In the genomic region with DNA sequence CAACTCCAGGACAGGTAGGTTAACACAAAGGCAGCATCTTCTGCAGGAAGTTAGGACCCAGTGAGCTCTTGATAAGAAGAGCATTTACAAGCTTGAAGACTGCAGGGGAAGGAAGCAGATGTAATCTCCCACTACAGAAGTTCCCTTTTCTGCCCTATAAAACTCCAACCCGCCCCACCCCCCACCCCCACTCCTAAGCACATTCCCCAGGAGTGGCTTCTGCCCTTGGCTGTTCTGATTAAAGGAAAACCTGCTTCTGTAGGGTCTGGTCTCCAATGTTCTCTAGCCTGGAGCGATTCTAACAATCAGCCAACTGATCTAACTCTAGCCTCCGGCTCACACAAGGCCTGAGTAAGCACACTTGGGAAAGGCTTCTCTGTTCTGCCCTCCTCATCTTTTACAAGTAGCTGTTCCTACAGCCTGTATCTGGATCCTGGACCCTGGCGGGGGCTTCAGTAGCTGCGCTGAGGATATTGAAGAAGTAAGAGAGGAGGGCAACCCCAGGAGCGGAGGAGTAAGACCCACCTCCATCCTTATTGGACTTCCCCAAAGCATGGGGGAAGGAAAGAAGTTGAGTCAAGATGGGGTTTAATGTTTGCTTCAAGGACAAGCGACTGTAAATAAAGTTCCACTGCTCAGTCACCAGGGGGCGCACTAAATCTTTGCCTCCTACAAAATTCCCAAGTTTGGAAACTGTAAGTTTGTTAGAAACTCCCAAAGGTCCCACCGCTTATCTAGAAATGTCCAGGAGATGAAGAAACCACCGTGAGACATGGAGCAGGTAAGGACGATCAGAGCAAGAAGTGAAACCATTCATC, we compare ENCODE assay signal across 8 mouse cellular contexts. TPM values are rescaled to one million over a fixed set of nuclear protein-coding genes. Genes with fewer than 3 reads are reported as not detected.
DNase-seq lines count a peak whose midpoint lies in the region; ATAC-seq and TF ChIP-seq lines count a peak whose summit lies in the region.

No protein-coding gene starts in this region.

- no peak overlapping the region for H3K4me2 ChIP-seq in forebrain, embryonic 14.5 days (ENCODE audit: low read length)
- H3K4me2 ChIP-seq in forebrain, embryonic 12.5 days, result no peak overlapping the region
- peak overlapping the region; percentile 39 for H3K4me2 ChIP-seq in heart, embryonic 12.5 days
- H3K4me2 ChIP-seq in midbrain, embryonic 11.5 days, result no peak overlapping the region
- H3K4me2 ChIP-seq in stomach, postnatal 0 days (replicated peaks; ENCODE audit: low read depth), result no peak overlapping the region

- no peak overlapping the region for H3K9ac ChIP-seq in forebrain, embryonic 14.5 days (ENCODE audit: low read length)
- no peak overlapping the region for H3K9ac ChIP-seq in forebrain, embryonic 12.5 days
- no peak overlapping the region for H3K9ac ChIP-seq in heart, embryonic 12.5 days
- no peak overlapping the region for H3K9ac ChIP-seq in midbrain, embryonic 11.5 days (ENCODE audit: low read length)
- H3K9ac ChIP-seq in stomach, postnatal 0 days (ENCODE audit: low read length), result no peak overlapping the region

- no peak overlapping the region for H3K27ac ChIP-seq in forebrain, embryonic 14.5 days (ENCODE audit: low read depth, low read length)
- H3K27ac ChIP-seq in forebrain, embryonic 12.5 days, result no peak overlapping the region
- no peak overlapping the region for H3K27ac ChIP-seq in heart, embryonic 12.5 days (ENCODE audit: poor library complexity, severe bottlenecking)
- no peak overlapping the region for H3K27ac ChIP-seq in midbrain, embryonic 11.5 days (ENCODE audit: low read depth, low read length)
- no peak overlapping the region for H3K27ac ChIP-seq in stomach, postnatal 0 days (replicated peaks)

- no peaks in the 10 kb centered on the region for H3K27me3 ChIP-seq in forebrain, embryonic 14.5 days (replicated peaks; ENCODE audit: control insufficient read depth, insufficient read depth, low read length)
- no peaks in the 10 kb centered on the region for H3K27me3 ChIP-seq in forebrain, embryonic 12.5 days
- no peaks in the 10 kb centered on the region for H3K27me3 ChIP-seq in heart, embryonic 12.5 days (replicated peaks)
- no peaks in the 10 kb centered on the region for H3K27me3 ChIP-seq in midbrain, embryonic 11.5 days (ENCODE audit: control insufficient read depth, insufficient read depth, low read length)
- no peaks in the 10 kb centered on the region for H3K27me3 ChIP-seq in stomach, postnatal 0 days (ENCODE audit: control insufficient read depth, insufficient read depth, low read length)

- H3K4me3 ChIP-seq in forebrain, embryonic 14.5 days (ENCODE audit: low read depth, low read length), result no peak overlapping the region
- no peak overlapping the region for H3K4me3 ChIP-seq in forebrain, embryonic 12.5 days (replicated peaks)
- H3K4me3 ChIP-seq in heart, embryonic 12.5 days, result no peak overlapping the region
- no peak overlapping the region for H3K4me3 ChIP-seq in midbrain, embryonic 11.5 days (ENCODE audit: low read depth, low read length)
- no peak overlapping the region for H3K4me3 ChIP-seq in stomach, postnatal 0 days (ENCODE audit: low read depth, low read length)

- no peak for ATAC-seq in forebrain, embryonic 14.5 days
- no peak for ATAC-seq in forebrain, embryonic 12.5 days (ENCODE audit: low FRiP score)
- no peak for ATAC-seq in heart, embryonic 12.5 days (ENCODE audit: insufficient number of reproducible peaks, low FRiP score)
- ATAC-seq in midbrain, embryonic 11.5 days (ENCODE audit: low FRiP score), result no peak
- ATAC-seq in stomach, postnatal 0 days (ENCODE audit: low FRiP score, low TSS enrichment), result no peak

- H3K9me3 ChIP-seq in forebrain, embryonic 14.5 days (replicated peaks; ENCODE audit: control insufficient read depth, low read length), result no peaks in the 10 kb centered on the region
- no peaks in the 10 kb centered on the region for H3K9me3 ChIP-seq in forebrain, embryonic 12.5 days
- no peaks in the 10 kb centered on the region for H3K9me3 ChIP-seq in heart, embryonic 12.5 days (replicated peaks)
- no peaks in the 10 kb centered on the region for H3K9me3 ChIP-seq in midbrain, embryonic 11.5 days (ENCODE audit: control insufficient read depth, low read length)
- no peaks in the 10 kb centered on the region for H3K9me3 ChIP-seq in stomach, postnatal 0 days (ENCODE audit: control insufficient read depth, low read length)

- peak; percentile 72 for DNase-seq in forebrain, embryonic 14.5 days (ENCODE audit: low spot score)
- peak; percentile 68 for DNase-seq in MN1 (ENCODE audit: low spot score)
- DNase-seq in cerebellum, postnatal 4 days (ENCODE audit: low spot score in 2 of 2), result peak; percentile 46 to 54
- peak; percentile 59 for DNase-seq in left cerebral cortex, postnatal 4 days
- DNase-seq in midbrain, embryonic 11.5 days (ENCODE audit: low spot score, missing footprints), result peak; percentile 94
- DNase-seq in stomach, postnatal 0 days (ENCODE audit: low spot score), result peak; percentile 66

- 30% methylated on average over 11 of the region's 11 CpGs for WGBS in forebrain, embryonic 14.5 days
- WGBS in forebrain, embryonic 12.5 days, result 27% methylated on average over 11 of the region's 11 CpGs
- WGBS in heart, embryonic 12.5 days, result 19% methylated on average over 11 of the region's 11 CpGs
- WGBS in midbrain, embryonic 11.5 days, result 30% methylated on average over 11 of the region's 11 CpGs
- 35% methylated on average over 11 of the region's 11 CpGs for WGBS in stomach, postnatal 0 days

- TF ChIP-seq EP300 in stomach, postnatal 0 days (optimal IDR thresholded peaks at IDR 0.05), result no peak

- no peaks in the 10 kb centered on the region for H3K36me3 ChIP-seq in forebrain, embryonic 14.5 days (ENCODE audit: control insufficient read depth, insufficient read depth, low read length)
- H3K36me3 ChIP-seq in forebrain, embryonic 12.5 days (replicated peaks), result no peaks in the 10 kb centered on the region
- no peaks in the 10 kb centered on the region for H3K36me3 ChIP-seq in heart, embryonic 12.5 days
- no peaks in the 10 kb centered on the region for H3K36me3 ChIP-seq in midbrain, embryonic 11.5 days (ENCODE audit: control insufficient read depth, insufficient read depth, low read length)
- no peaks in the 10 kb centered on the region for H3K36me3 ChIP-seq in stomach, postnatal 0 days (ENCODE audit: control insufficient read depth, insufficient read depth, low read length)

- intact Hi-C loops in left cerebral cortex, postnatal 4 days (cut with DNase I), result no loop called here

- H3K4me1 ChIP-seq in forebrain, embryonic 14.5 days (ENCODE audit: control insufficient read depth, insufficient read depth, low read length), result no peaks in the 10 kb centered on the region
- H3K4me1 ChIP-seq in forebrain, embryonic 12.5 days, result peaks cover 3% of the 10 kb centered on the region
- peaks cover 5% of the 10 kb centered on the region for H3K4me1 ChIP-seq in heart, embryonic 12.5 days (replicated peaks)
- H3K4me1 ChIP-seq in midbrain, embryonic 11.5 days (ENCODE audit: control insufficient read depth, insufficient read depth, low read length), result no peaks in the 10 kb centered on the region
- H3K4me1 ChIP-seq in stomach, postnatal 0 days (replicated peaks; ENCODE audit: control insufficient read depth, insufficient read depth), result no peaks in the 10 kb centered on the region

- peak; percentile 81 for TF ChIP-seq CTCF in stomach, postnatal 0 days (IDR thresholded peaks at IDR 0.05; ENCODE audit: low read depth)

RNA-seq across cellular contexts. Expression of a gene that starts 36.6 kb away (rescaled TPM):
- polyA plus RNA-seq in forebrain, embryonic 14.5 days (2014; fragmentation: Nextera tagmentation; extraction: Ambion mirVana), result 0.65 and 0.80 TPM in 2 replicates
- 0.22 and 0.38 TPM in 2 replicates for polyA plus RNA-seq in forebrain, embryonic 12.5 days (2016; fragmentation: Nextera tagmentation; extraction: Ambion mirVana)
- 0.05 TPM in 2 replicates for polyA plus RNA-seq in heart, embryonic 12.5 days (2016; fragmentation: Nextera tagmentation; extraction: Ambion mirVana)
- total RNA-seq in left cerebral cortex, postnatal 4 days (2021), result 10 to 100 TPM; 20.7 to 21.2 TPM
- 0.41 and 0.82 TPM in 2 replicates for polyA plus RNA-seq in midbrain, embryonic 11.5 days (2014; fragmentation: Nextera tagmentation; extraction: Ambion mirVana)
- 0.22 and 0.30 TPM in 2 replicates for polyA plus RNA-seq in stomach, postnatal 0 days (2015; fragmentation: Nextera tagmentation; extraction: Ambion mirVana)

RNA-seq across cellular contexts. Expression of a gene that starts 37.5 kb away (rescaled TPM):
- polyA plus RNA-seq in forebrain, embryonic 14.5 days (2014; fragmentation: Nextera tagmentation; extraction: Ambion mirVana), result 12.2 and 16.7 TPM in 2 replicates
- polyA plus RNA-seq in forebrain, embryonic 12.5 days (2016; fragmentation: Nextera tagmentation; extraction: Ambion mirVana), result 24.7 and 30.5 TPM in 2 replicates
- polyA plus RNA-seq in heart, embryonic 12.5 days (2016; fragmentation: Nextera tagmentation; extraction: Ambion mirVana), result 21.0 and 22.0 TPM in 2 replicates
- 10 to 100 TPM; 21.1 to 23.4 TPM for total RNA-seq in left cerebral cortex, postnatal 4 days (2021)
- polyA plus RNA-seq in midbrain, embryonic 11.5 days (2014; fragmentation: Nextera tagmentation; extraction: Ambion mirVana), result 22.0 and 22.6 TPM in 2 replicates
- 30.2 and 33.5 TPM in 2 replicates for polyA plus RNA-seq in stomach, postnatal 0 days (2015; fragmentation: Nextera tagmentation; extraction: Ambion mirVana)
